Mouse (Mus musculus): ENCODE data around the gene Amd1.

Gene Amd1

DNA sequence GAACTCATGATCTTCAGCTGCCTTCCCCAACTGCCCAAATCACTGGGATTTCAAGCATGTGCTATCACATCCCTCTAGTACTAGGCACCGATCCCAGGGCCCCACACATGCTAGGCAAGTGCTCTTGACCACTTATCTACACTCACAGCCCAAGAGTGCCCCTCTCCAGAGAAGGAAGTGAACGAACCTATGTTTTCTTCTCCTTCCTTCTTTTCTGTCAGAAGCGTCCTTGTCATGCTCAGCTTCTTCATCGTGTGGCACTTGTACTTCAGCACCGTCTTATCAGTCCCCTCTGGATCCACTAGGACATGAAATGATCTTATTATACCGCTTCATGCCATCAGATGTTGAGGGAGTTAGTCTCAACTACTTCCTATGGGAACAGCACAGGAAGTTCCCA is 51.0 kb downstream of the Amd1 start:
- DNase-seq (ENCODE audit: low spot score in 2 of 2): no peak

DNA sequence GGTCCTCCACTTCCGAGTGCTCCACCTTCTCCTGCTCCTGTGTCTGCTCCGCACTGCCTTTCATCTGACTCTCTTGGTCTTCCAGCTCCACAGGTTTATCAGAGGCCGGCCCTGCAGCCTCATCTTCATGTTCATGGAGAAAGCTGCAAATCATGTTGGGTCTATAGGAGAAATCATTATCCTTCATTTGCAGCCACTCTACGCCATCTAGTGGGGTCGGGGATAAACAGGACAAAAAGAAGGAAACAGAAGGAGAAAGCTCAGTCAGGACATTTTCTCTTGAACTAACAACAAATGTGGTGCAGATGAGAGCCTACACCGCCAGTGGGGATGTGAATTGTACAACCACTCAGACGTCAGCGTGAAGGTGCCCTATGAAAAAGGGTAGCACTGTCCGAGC is 52.4 kb downstream of the Amd1 start:
- DNase-seq (ENCODE audit: low spot score in 2 of 2): no peak

GRCm38 (mm10) chr10:40247166-40247716 is 54.7 kb downstream of the Amd1 start:
- DNase-seq (ENCODE audit: low spot score in 2 of 2): no peak

DNA sequence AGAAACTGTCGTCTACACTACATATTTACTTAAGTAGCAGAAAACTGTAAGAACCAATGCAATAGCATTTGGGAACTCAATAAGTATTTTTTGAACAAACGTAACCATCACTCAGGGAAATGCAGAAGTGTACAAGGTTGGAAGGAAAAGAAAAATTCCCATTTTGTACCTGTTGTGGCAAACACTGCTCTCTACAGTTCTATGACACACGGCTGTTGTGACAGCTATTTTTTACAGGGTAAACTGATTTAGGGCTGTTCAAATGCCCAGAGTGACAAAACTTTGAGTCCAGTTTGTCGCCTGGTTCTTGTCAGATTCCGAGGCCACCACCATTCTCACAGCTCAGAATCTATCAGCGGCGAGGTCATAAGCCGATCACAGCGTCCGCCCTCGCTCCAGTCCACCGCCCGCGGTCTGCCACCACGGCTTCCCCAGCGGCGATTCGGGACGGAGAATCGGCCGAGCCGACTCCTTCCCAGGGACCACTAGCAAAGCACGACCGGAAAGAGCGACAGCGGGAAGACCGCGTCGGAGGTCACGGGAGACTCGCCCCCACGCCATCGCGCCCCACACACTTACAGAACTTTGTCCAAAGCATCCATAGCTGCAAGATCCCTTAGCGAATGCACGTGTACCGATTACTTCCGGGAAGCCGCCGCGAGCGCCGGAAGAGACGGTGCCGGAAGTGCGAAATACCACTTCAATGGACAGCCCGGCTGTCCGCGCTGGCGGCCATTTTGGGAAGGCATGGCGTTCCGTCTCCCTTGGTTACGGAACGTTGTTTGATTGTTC is 55.4 kb downstream of the Amd1 start, which contains the start of gene Rpf2:
Gene Rpf2, minus strand, starts transcription at position 663 of the 792 bp plus-strand sequence.
- peak; percentile 75 to 77 for DNase-seq (ENCODE audit: low spot score in 2 of 2)

DNA sequence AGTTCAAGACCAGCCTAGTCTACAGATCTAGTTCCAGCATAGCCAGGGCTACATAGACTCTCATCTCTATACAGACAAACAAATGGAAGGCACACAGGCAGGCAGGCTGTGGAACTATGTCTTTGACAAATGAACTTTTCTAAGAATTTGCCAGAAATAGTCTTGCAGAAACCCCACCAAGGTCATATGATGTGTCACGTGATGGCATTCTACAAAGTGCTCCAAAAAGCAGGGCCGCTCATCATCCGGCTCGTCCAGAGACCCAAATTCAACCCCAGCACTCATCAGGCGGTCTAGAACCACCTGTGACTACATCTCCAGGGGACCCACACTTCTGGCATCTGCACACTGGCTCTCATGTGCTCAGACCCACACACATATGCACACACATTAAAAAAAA is 64.2 kb downstream of the Amd1 start:
- no peak for DNase-seq (ENCODE audit: low spot score in 2 of 2)

Data from heart, adult 9 months (tissue).